Mouse (Mus musculus): Measurements from ENCODE around the gene Pcbp2.
A peak's percentile ranks its signal among the peaks of the same experiment; 100 is the strongest.

The Pcbp2 gene

GRCm38 (mm10) chr15:102470183-102470604, at the start of gene Pcbp2:
Gene Pcbp2, plus strand, starts transcription at chr15:102470539.
- DNase-seq (ENCODE audit: low read depth) = peak; percentile 98

GRCm38 (mm10) chr15:102420986-102421385, 49.4 kb upstream of the Pcbp2 start:
- DNase-seq (ENCODE audit: low read depth) = peak; percentile 47

- peak; percentile 87 for DNase-seq (ENCODE audit: low read depth)
Observed at GRCm38 (mm10) chr15:102421437-102421836, 48.9 kb upstream of the Pcbp2 start.

GRCm38 (mm10) chr15:102423602-102424240, 46.6 kb upstream of the Pcbp2 start:
- DNase-seq (ENCODE audit: low read depth) = peak; percentile 60

- no peak for DNase-seq (ENCODE audit: low read depth)
Observed at GRCm38 (mm10) chr15:102424657-102425056, 45.7 kb upstream of the Pcbp2 start.

GRCm38 (mm10) chr15:102426963-102427362, 43.4 kb upstream of the Pcbp2 start:
- DNase-seq (ENCODE audit: low read depth) = no peak

- no peak for DNase-seq (ENCODE audit: low read depth)
Observed at GRCm38 (mm10) chr15:102432046-102432445, 38.3 kb upstream of the Pcbp2 start.

GRCm38 (mm10) chr15:102433173-102433572, 37.2 kb upstream of the Pcbp2 start:
- no peak for DNase-seq (ENCODE audit: low read depth)

GRCm38 (mm10) chr15:102442490-102442889, 27.8 kb upstream of the Pcbp2 start:
- peak; percentile 86 for DNase-seq (ENCODE audit: low read depth)

- DNase-seq (ENCODE audit: low read depth) = no peak
Observed at GRCm38 (mm10) chr15:102445146-102445545, 25.2 kb upstream of the Pcbp2 start, which contains the start of gene Amhr2. Gene Amhr2, plus strand, starts transcription at chr15:102445367.

- DNase-seq (ENCODE audit: low read depth) = no peak
Observed at GRCm38 (mm10) chr15:102446448-102446847, 23.9 kb upstream of the Pcbp2 start.

GRCm38 (mm10) chr15:102449366-102449765, 21.0 kb upstream of the Pcbp2 start:
- no peak for DNase-seq (ENCODE audit: low read depth)

- DNase-seq (ENCODE audit: low read depth) = peak; percentile 86
Observed at GRCm38 (mm10) chr15:102450928-102451327, 19.4 kb upstream of the Pcbp2 start.

GRCm38 (mm10) chr15:102451666-102452430, 18.5 kb upstream of the Pcbp2 start:
- DNase-seq (ENCODE audit: low read depth) = no peak

- peak; percentile 58 for DNase-seq (ENCODE audit: low read depth)
Observed at GRCm38 (mm10) chr15:102455993-102456392, 14.3 kb upstream of the Pcbp2 start.

GRCm38 (mm10) chr15:102458050-102458736, 12.1 kb upstream of the Pcbp2 start:
- DNase-seq (ENCODE audit: low read depth) = peak; percentile 86

- peak; percentile 99 for DNase-seq (ENCODE audit: low read depth)
Observed at GRCm38 (mm10) chr15:102458904-102459317, 11.4 kb upstream of the Pcbp2 start, which contains the start of gene Prr13. Gene Prr13, plus strand, starts transcription at chr15:102459028.

GRCm38 (mm10) chr15:102459381-102459780, 11.0 kb upstream of the Pcbp2 start:
- no peak for DNase-seq (ENCODE audit: low read depth)

- peak; percentile 40 for DNase-seq (ENCODE audit: low read depth)
Observed at GRCm38 (mm10) chr15:102459847-102460246, 10.5 kb upstream of the Pcbp2 start.

- no peak for DNase-seq (ENCODE audit: low read depth)
Observed at GRCm38 (mm10) chr15:102460409-102460808, 9.9 kb upstream of the Pcbp2 start.

GRCm38 (mm10) chr15:102460971-102461370, 9.4 kb upstream of the Pcbp2 start:
- DNase-seq (ENCODE audit: low read depth) = peak; percentile 79

GRCm38 (mm10) chr15:102461430-102462075, 8.8 kb upstream of the Pcbp2 start:
- no peak for DNase-seq (ENCODE audit: low read depth)
